Mouse (Mus musculus): ENCODE data around the gene Abr.

DNA sequence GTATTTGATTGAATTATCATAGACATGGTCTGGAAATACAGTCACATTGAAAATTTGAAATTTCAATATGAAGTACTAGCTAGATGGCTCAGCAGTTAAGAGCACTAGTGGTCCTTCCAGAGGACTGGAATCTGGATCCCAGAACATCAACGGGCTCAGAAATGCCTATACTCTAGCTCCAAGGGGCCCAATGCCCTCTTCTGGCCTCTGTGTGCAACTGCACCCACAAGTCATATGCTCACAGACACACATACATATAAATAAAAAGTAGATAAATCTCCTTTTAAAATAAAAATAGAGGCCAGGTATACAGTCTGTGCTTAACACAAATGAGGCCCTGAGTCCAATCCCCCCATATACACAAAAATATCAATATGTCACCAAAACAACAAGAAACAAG, 235.0 kb downstream of the Abr start:
- TF ChIP-seq CTCF (IDR thresholded peaks at IDR 0.05; ENCODE audit: low read depth, low read length): no peak
- no peak for TF ChIP-seq POLR2A (IDR thresholded peaks at IDR 0.05; ENCODE audit: borderline replicate concordance, low read depth, low read length)

Measured in bone marrow macrophage, adult 2 months (primary cell).